Mouse (Mus musculus): ENCODE data around the gene Slc25a39. TPM values are rescaled to one million over a fixed set of nuclear protein-coding genes. Genes with fewer than 3 reads are reported as not detected.

Slc25a39 gene
- polyA plus RNA-seq, 1 experiment: 343 TPM

- 13% methylated on average over 87 of the region's 87 CpGs for WGBS
- no peak for DNase-seq (ENCODE audit: low read depth, low spot score)
These were observed 29.6 kb upstream of the Slc25a39 start for GRCm38 (mm10) chr11:102437120-102438061.

GRCm38 (mm10) chr11:102436471-102436790, 28.7 kb upstream of the Slc25a39 start:
- WGBS: 47% methylated on average over 10 of the region's 10 CpGs
- DNase-seq (ENCODE audit: low read depth, low spot score): no peak

- WGBS: 87% methylated on average over 18 of the region's 18 CpGs
- no peak for DNase-seq (ENCODE audit: low read depth, low spot score)
These were observed 28.2 kb upstream of the Slc25a39 start for GRCm38 (mm10) chr11:102435754-102436470.

- WGBS: 89% methylated on average over 11 of the region's 11 CpGs
These were observed 27.3 kb upstream of the Slc25a39 start for GRCm38 (mm10) chr11:102434816-102435705.

GRCm38 (mm10) chr11:102434406-102434805, 26.7 kb upstream of the Slc25a39 start:
- 13% methylated on average over 7 of the region's 7 CpGs for WGBS
- peak; percentile 81 for DNase-seq (ENCODE audit: low read depth, low spot score)

More at GRCm38 (mm10) chr11:102434816-102435705, 27.3 kb upstream of the Slc25a39 start:
- DNase-seq (ENCODE audit: low read depth, low spot score): no peak

- 93% methylated on average over 7 of the region's 7 CpGs for WGBS
- no peak for DNase-seq (ENCODE audit: low read depth, low spot score)
These were observed 26.1 kb upstream of the Slc25a39 start for GRCm38 (mm10) chr11:102433866-102434265.

- 81% methylated on average over 6 of the region's 6 CpGs for WGBS
- DNase-seq (ENCODE audit: low read depth, low spot score): no peak
These were observed 25.1 kb upstream of the Slc25a39 start for GRCm38 (mm10) chr11:102432896-102433295.

- 59% methylated on average over 16 of the region's 16 CpGs for WGBS
- no peak for DNase-seq (ENCODE audit: low read depth, low spot score)
These were observed 24.5 kb upstream of the Slc25a39 start for GRCm38 (mm10) chr11:102432115-102432843.

GRCm38 (mm10) chr11:102431728-102432114, 24.0 kb upstream of the Slc25a39 start:
- WGBS: 57% methylated on average over 3 of the region's 3 CpGs
- DNase-seq (ENCODE audit: low read depth, low spot score): no peak

GRCm38 (mm10) chr11:102431018-102431645, 23.4 kb upstream of the Slc25a39 start:
- peak; percentile 62 for DNase-seq (ENCODE audit: low read depth, low spot score)
- under 1% methylated on average over 7 of the region's 7 CpGs for WGBS

- WGBS: under 1% methylated on average over 29 of the region's 29 CpGs
- peak; percentile 97 for DNase-seq (ENCODE audit: low read depth, low spot score)
These were observed 22.6 kb upstream of the Slc25a39 start, which contains the start of gene Grn for GRCm38 (mm10) chr11:102430121-102431017. Grn (plus strand) TSS chr11:102430315.

- WGBS: 27% methylated on average over 3 of the region's 3 CpGs
- DNase-seq (ENCODE audit: low read depth, low spot score): no peak
These were observed 21.8 kb upstream of the Slc25a39 start for GRCm38 (mm10) chr11:102429551-102429950.

GRCm38 (mm10) chr11:102428981-102429540, 21.3 kb upstream of the Slc25a39 start:
- 68% methylated on average over 8 of the region's 8 CpGs for WGBS
- DNase-seq (ENCODE audit: low read depth, low spot score): no peak

- 82% methylated on average over 8 of the region's 8 CpGs for WGBS
- DNase-seq (ENCODE audit: low read depth, low spot score): no peak
These were observed 18.0 kb upstream of the Slc25a39 start for GRCm38 (mm10) chr11:102425555-102426316.

- 81% methylated on average over 6 of the region's 6 CpGs for WGBS
- no peak for DNase-seq (ENCODE audit: low read depth, low spot score)
These were observed 16.9 kb upstream of the Slc25a39 start for GRCm38 (mm10) chr11:102424666-102425065.

GRCm38 (mm10) chr11:102421559-102421958, 13.8 kb upstream of the Slc25a39 start:
- 34% methylated on average over 8 of the region's 8 CpGs for WGBS
- DNase-seq (ENCODE audit: low read depth, low spot score): no peak

GRCm38 (mm10) chr11:102418887-102419286, 11.1 kb upstream of the Slc25a39 start:
- DNase-seq (ENCODE audit: low read depth, low spot score): no peak

Measured in large intestine, adult 2 months (tissue).